Mouse (Mus musculus) retina, embryonic 14.5 days (tissue): Measurements from ENCODE around the gene Antxrl.

Experiments used
- DNase-seq: peaks from one replicate; pipeline ENCODE4 v3.0.0-alpha.2; 2015; ENCODE audit warnings: low spot score

Gene Antxrl

DNA sequence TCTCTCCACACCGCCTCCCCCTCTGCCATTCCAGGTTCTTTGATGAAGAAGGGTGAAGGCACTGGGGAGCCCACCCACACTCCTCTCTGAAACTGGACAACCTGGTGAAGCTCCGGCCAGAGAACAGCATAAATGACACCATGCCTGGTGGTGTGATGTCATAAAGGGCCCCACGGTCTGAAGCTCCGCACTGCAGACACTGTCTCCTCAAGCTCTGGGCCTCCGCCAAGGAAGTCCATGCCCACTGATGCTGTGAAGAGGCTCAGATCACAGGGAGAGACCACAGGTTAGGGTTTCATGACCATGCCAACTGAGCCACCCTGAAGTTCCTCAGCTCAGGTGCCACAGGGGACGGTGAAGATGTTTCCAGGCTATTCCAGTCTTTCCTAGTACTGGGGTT, at the start of gene Antxrl:
Gene Antxrl, plus strand, starts transcription at position 192 of the 400 bp plus-strand sequence.
- no peak for DNase-seq

GRCm38 (mm10) chr14:34015063-34015462, 37.4 kb upstream of the Antxrl start, which contains the start of gene Gm30083:
Gm30083 (minus strand) TSS chr14:34015182.
- DNase-seq, result no peak

- no peak for DNase-seq
Observed at GRCm38 (mm10) chr14:34016381-34016780, 36.1 kb upstream of the Antxrl start, which contains the start of gene Gm5460. Gm5460 (plus strand) TSS chr14:34016758.

DNA sequence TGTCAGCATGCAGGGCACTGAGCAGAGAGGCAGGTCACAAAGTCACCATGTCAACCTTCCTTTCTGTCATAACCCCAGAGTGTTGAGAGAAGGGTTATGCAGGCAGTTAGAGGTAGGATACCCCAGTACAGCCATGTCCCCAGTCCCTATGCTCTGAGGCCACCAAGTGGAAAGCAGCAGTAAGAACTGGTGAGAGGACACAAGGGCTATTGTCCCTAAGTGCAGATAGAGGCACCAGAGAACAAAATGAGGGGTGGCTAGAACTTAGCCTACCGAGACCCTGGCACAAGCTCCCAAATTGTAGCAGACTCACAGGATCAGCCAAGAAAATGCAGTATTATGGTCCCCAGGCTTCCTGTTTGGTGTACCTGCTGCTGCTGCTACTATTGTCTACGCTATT, 35.6 kb upstream of the Antxrl start:
- DNase-seq, result no peak

GRCm38 (mm10) chr14:34026710-34027109, 25.8 kb upstream of the Antxrl start:
- no peak for DNase-seq

DNA sequence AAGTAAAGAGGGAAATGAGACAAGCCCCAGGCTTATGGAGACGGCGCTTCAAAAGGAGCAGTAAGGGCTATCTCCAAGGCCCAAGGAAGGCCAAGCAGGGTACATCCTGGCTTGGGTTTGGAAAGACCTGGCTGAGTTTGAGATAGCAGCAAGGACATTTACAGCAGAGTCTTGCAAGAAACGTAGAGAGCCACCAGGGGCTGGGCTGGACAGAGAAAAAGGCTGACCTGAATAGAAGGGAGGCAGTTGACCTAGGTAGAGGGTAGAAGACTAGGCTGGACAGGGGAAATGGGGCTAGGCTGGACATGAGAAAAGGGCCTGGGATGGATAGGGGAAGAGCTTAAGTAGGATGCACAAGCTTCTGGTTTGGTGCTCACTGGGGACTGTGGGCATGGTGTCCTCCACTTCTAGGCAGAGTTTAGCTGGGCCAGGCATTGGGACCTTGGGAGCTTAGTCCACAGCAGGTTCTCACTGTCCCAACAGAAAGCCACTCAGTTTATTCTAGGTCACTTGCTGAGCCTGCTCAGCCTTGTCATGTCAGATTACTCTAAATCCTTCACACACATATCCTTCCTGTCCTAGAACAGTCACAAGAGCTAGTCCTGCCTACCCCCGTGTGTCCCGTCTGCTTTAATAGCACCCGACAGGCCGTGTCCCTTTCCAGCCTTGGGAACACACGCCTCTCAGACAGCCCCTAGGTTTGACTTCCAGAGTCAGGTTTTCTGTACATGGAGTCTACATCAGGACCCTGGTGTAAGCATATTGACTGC, 18.5 kb upstream of the Antxrl start:
- peak; percentile 27 for DNase-seq

DNA sequence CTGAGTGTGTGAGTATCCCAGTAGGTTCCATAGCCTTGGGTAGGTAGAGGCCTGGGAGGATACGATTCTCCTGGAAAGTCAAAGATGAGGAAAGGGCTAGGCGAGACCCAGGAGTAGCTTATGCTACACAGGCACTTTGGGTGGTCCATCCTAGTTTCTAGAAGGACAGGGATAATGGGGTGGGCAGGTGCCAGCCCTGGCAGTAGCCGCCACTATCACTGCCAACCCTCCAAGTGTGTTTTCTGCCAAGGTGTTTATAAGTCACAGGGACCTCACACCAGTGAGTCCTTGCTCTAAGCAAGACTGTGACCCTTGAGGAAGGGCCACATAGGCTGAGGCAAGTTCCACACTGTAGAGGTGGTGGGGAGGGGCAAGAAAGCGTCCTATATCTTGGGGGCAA, 11.3 kb upstream of the Antxrl start:
- no peak for DNase-seq

GRCm38 (mm10) chr14:34043341-34043740, 9.2 kb upstream of the Antxrl start:
- no peak for DNase-seq

DNA sequence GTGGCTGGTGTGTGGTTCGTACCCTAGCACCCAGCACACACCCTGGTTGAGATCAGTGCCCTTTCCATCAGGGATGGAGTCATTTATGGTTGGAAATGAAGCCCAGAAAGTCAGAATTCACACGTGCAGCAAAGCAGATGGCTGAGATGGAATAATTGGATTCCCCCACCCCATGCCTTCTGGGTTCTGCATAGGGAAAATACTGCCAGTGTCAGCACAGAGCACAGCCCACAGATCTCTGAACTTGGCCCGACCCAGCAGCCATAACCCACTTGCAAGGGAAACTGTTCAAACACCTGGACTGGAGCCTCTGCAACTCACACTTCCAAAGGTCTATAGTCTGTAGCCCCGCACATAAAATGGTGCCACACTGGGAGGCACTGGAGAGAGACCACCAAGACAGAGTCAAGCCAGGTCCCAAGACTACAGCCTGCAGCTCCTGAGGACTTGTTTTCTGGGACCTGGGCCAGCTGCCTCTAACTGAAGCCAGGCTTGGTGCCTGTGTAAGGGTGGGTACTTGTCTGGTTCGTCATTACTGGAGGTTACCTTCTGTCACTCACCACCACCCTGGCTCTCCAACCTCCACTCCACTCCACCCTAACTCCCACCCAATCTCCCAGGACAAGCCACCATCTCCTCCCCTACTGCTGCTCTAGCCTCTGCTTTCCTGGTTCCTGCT, 2.3 kb upstream of the Antxrl start:
- DNase-seq, result no peak

GRCm38 (mm10) chr14:34071665-34072064, 19.2 kb downstream of the Antxrl start:
- no peak for DNase-seq

- DNase-seq, result no peak
Observed at GRCm38 (mm10) chr14:34075346-34075745, 22.8 kb downstream of the Antxrl start.

DNA sequence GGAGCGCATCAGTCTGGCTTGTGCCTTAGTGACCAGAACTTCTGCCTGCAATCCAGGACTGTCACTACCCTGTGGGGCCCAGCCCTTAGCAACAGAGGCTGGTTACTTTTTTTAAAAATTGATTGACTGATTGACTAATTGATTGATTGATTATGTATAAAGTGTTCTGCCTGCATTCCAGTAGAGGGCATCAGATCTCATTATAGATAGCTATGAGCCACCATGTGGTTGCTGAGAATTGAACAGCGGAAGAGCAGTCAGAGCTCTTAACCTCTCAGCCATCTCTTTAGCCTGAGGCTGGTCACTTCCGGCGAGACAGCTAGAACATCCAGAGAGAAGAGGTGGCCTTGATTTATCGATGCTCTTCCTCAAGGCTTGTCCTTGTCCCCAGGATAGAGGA, 24.7 kb downstream of the Antxrl start:
- DNase-seq, result peak; percentile 22

DNA sequence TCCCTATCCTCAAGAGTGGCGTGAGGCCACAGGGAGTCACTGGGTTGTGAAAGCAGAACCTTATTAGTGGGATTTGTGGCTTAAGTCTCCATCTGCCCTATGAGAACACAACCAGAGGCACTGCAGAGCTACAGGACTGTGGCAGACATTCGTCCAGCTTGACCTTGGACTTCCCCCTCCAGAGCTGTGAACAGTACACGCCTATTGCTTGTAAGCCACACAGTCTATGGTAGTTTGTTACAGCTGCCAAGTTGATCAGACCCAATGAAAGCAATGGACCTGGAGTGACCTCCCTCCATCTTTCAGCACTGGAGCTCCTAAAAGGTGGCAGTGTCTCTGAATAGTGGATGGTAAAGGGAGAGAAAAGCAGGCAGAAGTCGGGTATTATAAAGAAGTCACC, 25.8 kb downstream of the Antxrl start:
- DNase-seq, result no peak

GRCm38 (mm10) chr14:34080321-34080997, 28.0 kb downstream of the Antxrl start:
- DNase-seq, result peak; percentile 96

DNA sequence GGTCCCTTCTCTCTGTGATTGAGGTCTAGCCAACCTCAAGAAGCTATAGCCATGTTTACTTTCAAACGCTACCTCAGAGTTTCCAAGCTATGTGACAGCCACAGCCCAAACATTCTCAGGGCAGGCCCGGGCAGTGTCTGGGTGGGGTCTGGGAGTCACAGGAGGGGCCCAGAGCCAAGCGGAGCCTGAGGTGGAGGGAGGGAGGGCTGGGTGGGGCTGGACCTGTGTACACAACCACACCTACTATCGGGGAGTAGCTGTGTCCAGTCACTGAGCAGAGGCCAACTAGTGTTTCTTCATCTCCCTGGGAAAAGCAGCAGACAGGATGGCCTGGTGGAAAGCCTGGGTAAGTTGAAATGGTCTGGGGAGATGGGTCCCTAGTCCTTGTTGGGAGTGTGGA, 33.2 kb downstream of the Antxrl start, which contains the start of gene Anxa8:
Gene Anxa8, plus strand, starts transcription at position 251 of the 400 bp plus-strand sequence.
- DNase-seq, result no peak

- no peak for DNase-seq
Observed at GRCm38 (mm10) chr14:34086806-34087205, 34.3 kb downstream of the Antxrl start.

DNA sequence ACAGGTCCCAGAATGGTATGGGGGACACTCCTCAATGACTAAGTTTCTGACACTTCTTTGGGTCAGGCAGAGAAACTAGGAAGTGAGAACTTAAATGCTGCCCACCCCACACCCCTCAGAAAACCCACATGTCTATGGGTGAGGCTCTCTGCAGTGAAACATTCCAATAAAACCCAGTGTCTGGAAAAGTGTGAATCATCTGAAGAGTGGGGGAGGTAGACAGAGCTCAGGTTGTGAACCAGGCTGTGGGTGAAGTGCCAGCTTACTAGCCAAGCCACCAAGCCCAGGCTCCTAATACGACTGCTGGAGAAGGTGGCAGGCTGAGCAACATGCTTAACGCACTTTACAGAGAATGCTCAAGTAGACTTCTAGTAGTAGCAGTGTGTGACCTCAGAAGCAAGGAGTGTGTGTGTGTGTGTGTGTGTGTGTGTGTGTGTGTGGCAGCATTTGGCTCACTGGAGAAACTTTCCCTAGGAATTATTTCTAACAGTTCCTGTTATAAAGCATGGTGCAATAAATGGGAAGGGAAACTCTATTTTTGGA, 35.4 kb downstream of the Antxrl start:
- DNase-seq, result no peak

GRCm38 (mm10) chr14:34089796-34090195, 37.3 kb downstream of the Antxrl start:
- no peak for DNase-seq

DNA sequence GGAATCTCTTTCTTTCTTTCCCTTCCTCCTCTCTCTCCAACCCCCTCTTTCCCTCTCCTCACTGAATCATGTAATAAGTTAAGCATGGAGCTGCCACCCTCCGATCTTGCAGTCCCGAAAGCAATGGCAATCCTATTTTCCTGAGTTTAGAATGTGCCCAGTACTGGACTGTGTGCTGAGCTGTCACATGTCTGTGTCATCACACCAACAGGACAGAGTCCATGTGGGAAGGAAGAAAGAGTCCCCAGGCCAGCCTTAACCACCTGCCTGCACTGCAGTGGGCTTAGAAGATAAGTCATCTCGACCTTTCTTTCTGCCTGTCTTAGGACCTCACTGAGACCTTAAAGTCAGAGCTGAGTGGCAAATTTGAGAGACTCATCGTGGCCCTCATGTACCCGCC, 39.0 kb downstream of the Antxrl start:
- DNase-seq, result no peak

- DNase-seq, result no peak
Observed at GRCm38 (mm10) chr14:34092856-34093255, 40.3 kb downstream of the Antxrl start.

- DNase-seq, result no peak
Observed at GRCm38 (mm10) chr14:34096161-34096560, 43.7 kb downstream of the Antxrl start.

DNA sequence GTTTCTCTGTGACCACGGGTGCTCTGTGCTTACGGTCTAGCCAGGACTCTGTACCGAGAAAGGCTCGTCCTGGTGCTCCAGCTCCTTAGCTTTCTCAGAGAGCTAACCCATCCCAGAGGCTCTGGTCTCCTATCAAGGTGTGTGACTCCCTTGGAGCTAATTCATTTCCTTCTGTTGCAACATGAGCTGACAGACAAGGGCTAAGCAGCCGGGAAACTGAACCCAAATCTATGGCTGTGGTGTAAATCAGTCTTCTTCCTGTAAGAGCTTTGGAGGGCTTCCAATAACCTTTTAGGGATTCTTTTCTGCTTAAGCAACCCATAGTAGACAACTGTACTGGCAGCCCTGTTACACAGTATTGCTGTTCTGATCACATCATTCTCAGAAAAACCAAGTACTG, 50.1 kb downstream of the Antxrl start, which contains the start of gene A630023A22Rik:
Gene A630023A22Rik, minus strand, starts transcription at position 154 of the 400 bp plus-strand sequence.
- no peak for DNase-seq
